Mouse (Mus musculus) lung, adult 2 months (tissue): ENCODE results near the gene Tbc1d21.

Experiments
- CTCF ChIP-seq: fragments of 200-500 bp; IDR thresholded peaks from 2 replicates; pipeline ENCODE4 v1.5.1; 2011; ENCODE audit warnings: mild to moderate bottlenecking, low read length, control low read depth; ENCODE audit not compliant: insufficient read depth
- POLR2A ChIP-seq: fragments of 200-500 bp; IDR thresholded peaks from 2 replicates; pipeline ENCODE4 v1.6.1; 2011; ENCODE audit warnings: low read depth, mild to moderate bottlenecking, control low read depth, low read length, borderline replicate concordance; ENCODE audit errors: extremely low read depth

DNA sequence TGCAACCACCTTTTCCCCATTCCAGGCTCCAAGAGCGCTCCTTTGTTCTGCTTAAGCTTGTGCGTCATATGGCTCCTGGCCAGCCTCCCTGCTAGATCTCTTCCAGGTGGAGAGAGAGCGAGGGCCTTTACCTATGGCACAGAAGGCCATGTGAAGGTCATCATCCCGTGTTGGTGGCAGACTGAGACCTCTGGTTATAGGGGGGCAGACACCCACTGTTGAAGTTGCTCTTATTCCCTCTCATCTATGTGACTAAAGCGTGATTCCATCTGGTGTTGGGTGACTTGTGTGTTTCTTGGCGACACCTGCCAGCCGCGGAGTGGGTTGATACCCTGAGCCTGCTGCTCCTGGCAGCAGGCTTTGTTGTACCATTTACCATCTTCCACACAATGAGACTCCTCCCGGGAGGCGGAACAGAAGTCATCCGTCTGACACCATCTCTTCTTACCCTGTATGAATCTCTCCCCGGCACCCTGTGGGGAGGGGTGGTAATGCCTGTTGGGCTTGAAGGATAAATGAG is 3.7 kb upstream of the Tbc1d21 start:
- TF ChIP-seq CTCF, result no peak
- no peak for TF ChIP-seq POLR2A
